Mouse (Mus musculus) embryonic facial prominence, embryonic 14.5 days (tissue): ENCODE data around the gene Olfr1312. TPM values are rescaled to one million over a fixed set of nuclear protein-coding genes. Genes with fewer than 3 reads are reported as not detected.

Experiments
- polyA plus RNA-seq: library from polyadenylated mRNA; unstranded; fragments of >200 nt; fragmentation: Nextera tagmentation; extraction: Ambion mirVana; gene quantifications from 2 replicates; pipeline ENCODE4 v1.2.1, GENCODE M21; 2014

Gene Olfr1312
- polyA plus RNA-seq, 1 experiment from 2014 or later, result not detected

Other genes with a start within 250 kb of the Olfr1312 start
- not detected in 2 replicates for gene Olfr1303, start 229.9 kb downstream of the Olfr1312 start, polyA plus RNA-seq
- not detected in 2 replicates for gene Olfr1305, start 173.1 kb downstream of the Olfr1312 start, polyA plus RNA-seq
- 0.11 TPM in 1 of 2 replicates, not detected in the other for gene Olfr1306, start 134.0 kb downstream of the Olfr1312 start, polyA plus RNA-seq
- gene Olfr1307, start 100.8 kb downstream of the Olfr1312 start, polyA plus RNA-seq, result not detected in 2 replicates
- not detected in 2 replicates for gene Olfr1308, start 85.3 kb downstream of the Olfr1312 start, polyA plus RNA-seq
- gene Olfr1309, start 60.0 kb downstream of the Olfr1312 start, polyA plus RNA-seq, result not detected in 2 replicates
- gene Olfr1310, start 37.5 kb downstream of the Olfr1312 start, polyA plus RNA-seq, result not detected in 2 replicates
- not detected in 2 replicates for gene Olfr1311, start 25.8 kb downstream of the Olfr1312 start, polyA plus RNA-seq
- 0.13 TPM in 1 of 2 replicates, not detected in the other for gene Olfr1313, start 27.6 kb upstream of the Olfr1312 start, polyA plus RNA-seq
- gene Olfr1314, start 46.5 kb upstream of the Olfr1312 start, polyA plus RNA-seq, result not detected in 2 replicates
- gene Olfr1315-ps1, start 65.2 kb upstream of the Olfr1312 start, polyA plus RNA-seq, result not detected in 2 replicates
- gene Olfr1316, start 84.7 kb upstream of the Olfr1312 start, polyA plus RNA-seq, result not detected in 2 replicates
- not detected in 2 replicates for gene Olfr1317, start 90.1 kb upstream of the Olfr1312 start, polyA plus RNA-seq
- not detected in 2 replicates for gene Olfr1318, start 104.0 kb upstream of the Olfr1312 start, polyA plus RNA-seq
- 17.5 and 19.3 TPM in 2 replicates for gene Lpcat4, start 189.2 kb upstream of the Olfr1312 start, polyA plus RNA-seq
- not detected in 2 replicates for gene Nutm1, start 209.1 kb upstream of the Olfr1312 start, polyA plus RNA-seq
- gene Nop10, start 211.7 kb upstream of the Olfr1312 start, polyA plus RNA-seq, result 186 and 203 TPM in 2 replicates
- 15.6 and 16.5 TPM in 2 replicates for gene Slc12a6, start 215.6 kb upstream of the Olfr1312 start, polyA plus RNA-seq
- not detected in 2 replicates for gene Gm21985, start 216.1 kb upstream of the Olfr1312 start, polyA plus RNA-seq